Mouse (Mus musculus) limb, embryonic 15.5 days (tissue): Measurements from ENCODE around the gene Numb. TPM values are rescaled to one million over a fixed set of nuclear protein-coding genes. Genes with fewer than 3 reads are reported as not detected.
"Not testable (repeated sequence)": the region's sequence is repeated elsewhere in the genome, so short reads cannot be mapped to it uniquely, and the experiment has no call there.

Experiments used
- ATAC-seq: fragments of 200-750 bp; cut with Nextera tagmentation; 2 replicates; pipeline ENCODE4 v1.8.0; 2017; ENCODE audit warnings: low read depth, moderate TSS enrichment; ENCODE audit not compliant: insufficient number of reproducible peaks, low FRiP score, low TSS enrichment
- H3K27ac ChIP-seq: fragments of 300-500 bp; sonication (generic); 2 replicates; pipeline ENCODE4 v1.5.1; 2015; ENCODE audit warnings: moderate library complexity, mild to moderate bottlenecking, inconsistent platforms
- H3K27me3 ChIP-seq: fragments of 300-500 bp; sonication (generic); 2 replicates; pipeline ENCODE4 v1.6.1; 2015; ENCODE audit warnings: inconsistent platforms
- H3K36me3 ChIP-seq: fragments of 300-500 bp; sonication (generic); 2 replicates; pipeline ENCODE4 v1.6.1; 2015; ENCODE audit warnings: inconsistent platforms
- H3K4me1 ChIP-seq: fragments of 300-500 bp; sonication (generic); 2 replicates; pipeline ENCODE4 v1.6.1; 2015; ENCODE audit warnings: inconsistent platforms
- H3K4me2 ChIP-seq: fragments of 300-500 bp; sonication (generic); 2 replicates; pipeline ENCODE4 v1.6.1; 2015; ENCODE audit warnings: mild to moderate bottlenecking, inconsistent platforms
- H3K4me3 ChIP-seq: fragments of 300-500 bp; sonication (generic); 2 replicates; pipeline ENCODE4 v1.5.1; 2015; ENCODE audit warnings: mild to moderate bottlenecking, inconsistent platforms
- H3K9ac ChIP-seq: fragments of 300-500 bp; sonication (generic); 2 replicates; pipeline ENCODE4 v1.6.1; 2015; ENCODE audit warnings: inconsistent platforms
- H3K9me3 ChIP-seq: fragments of 300-500 bp; sonication (generic); 2 replicates; pipeline ENCODE4 v1.6.1; 2016; ENCODE audit warnings: inconsistent platforms
- WGBS: fragments of 180-500 bp; shearing (Covaris S2); methylation state at CpG from one replicate; pipeline ENCODE4 v1.1.7; 2015; 5-methylcytosine and 5-hydroxymethylcytosine counted together
- polyA plus RNA-seq: library from polyadenylated mRNA; unstranded; fragments of >200 nt; fragmentation: Nextera tagmentation; extraction: Ambion mirVana; gene quantifications from 2 replicates; pipeline ENCODE4 v1.2.1, GENCODE M21; 2015

Gene Numb
- polyA plus RNA-seq, 1 experiment from 2014 or later, result 37.5 TPM

GRCm38 (mm10) chr12:83940031-83940430 lies 18.3 kb upstream of the Numb start:
- Histone ChIP-seq H3K27ac (no peak overlapping the region), H3K9ac (no peak overlapping the region), H3K9me3 (no peaks in the 10 kb centered on the region), H3K4me1 (no peaks in the 10 kb centered on the region), H3K4me2 (no peak overlapping the region), H3K4me3 (no peak overlapping the region), H3K27me3 (no peaks in the 10 kb centered on the region), H3K36me3 (no peaks in the 10 kb centered on the region)
- no peak for ATAC-seq
- WGBS, result 61% methylated on average over 4 of the region's 4 CpGs

DNA sequence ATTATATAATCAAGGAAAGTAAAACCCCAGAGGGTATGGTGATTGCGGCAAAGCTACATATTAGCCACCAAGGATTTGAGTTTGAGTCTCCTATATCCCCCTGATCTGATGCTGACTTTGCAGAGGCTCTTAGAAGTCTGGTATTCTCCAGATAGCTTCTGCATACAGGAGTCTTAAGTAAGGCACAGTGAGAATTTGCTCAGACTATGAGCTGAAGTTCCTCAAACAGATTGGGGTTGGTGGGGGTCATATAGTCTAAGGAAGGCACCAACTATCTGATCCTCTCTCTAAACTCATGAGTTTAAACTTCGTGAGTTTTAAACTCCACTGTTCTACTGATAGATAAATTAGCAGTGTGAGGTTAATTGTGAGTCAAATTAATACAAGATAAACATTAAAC lies 17.6 kb upstream of the Numb start:
- H3K4me3 ChIP-seq, result no peak overlapping the region
- 79% methylated on average over 2 of the region's 2 CpGs for WGBS
- no peaks in the 10 kb centered on the region for H3K9me3 ChIP-seq
- no peak for ATAC-seq
- no peak overlapping the region for H3K27ac ChIP-seq
- H3K27me3 ChIP-seq, result no peaks in the 10 kb centered on the region
- H3K4me1 ChIP-seq, result no peaks in the 10 kb centered on the region
- H3K9ac ChIP-seq, result no peak overlapping the region
- no peak overlapping the region for H3K4me2 ChIP-seq
- no peaks in the 10 kb centered on the region for H3K36me3 ChIP-seq

- not testable (repeated sequence) for H3K36me3 ChIP-seq, H3K9me3 ChIP-seq, H3K4me3 ChIP-seq, H3K27ac ChIP-seq, H3K9ac ChIP-seq, H3K4me2 ChIP-seq, H3K27me3 ChIP-seq, ATAC-seq, H3K4me1 ChIP-seq
- 62% methylated on average over 1 of the region's 1 CpGs for WGBS
Measured at GRCm38 (mm10) chr12:83938592-83938991, 16.9 kb upstream of the Numb start.

DNA sequence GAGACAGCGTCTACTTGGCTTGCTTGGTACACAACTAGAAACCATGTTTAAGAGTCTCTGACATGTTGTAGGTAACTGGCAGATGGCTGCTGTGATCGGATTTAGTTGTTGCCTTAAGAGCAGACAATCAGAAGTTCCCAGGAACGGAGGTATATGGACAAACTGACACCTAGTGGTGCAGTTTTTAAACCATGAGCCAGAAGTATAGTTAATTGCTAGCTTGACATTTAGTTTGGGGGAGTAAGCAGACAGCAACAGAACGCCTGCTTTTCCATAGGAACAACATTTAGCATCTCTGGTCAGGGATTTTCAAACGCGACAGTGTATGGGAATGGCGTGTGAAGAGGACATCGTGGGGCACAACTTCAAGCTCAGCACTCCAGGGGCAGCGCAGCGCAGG lies 15.9 kb upstream of the Numb start:
- no peak overlapping the region for H3K9ac ChIP-seq
- H3K9me3 ChIP-seq, result no peaks in the 10 kb centered on the region
- no peaks in the 10 kb centered on the region for H3K36me3 ChIP-seq
- no peak overlapping the region for H3K4me2 ChIP-seq
- H3K27me3 ChIP-seq, result no peaks in the 10 kb centered on the region
- no peak for ATAC-seq
- H3K4me3 ChIP-seq, result no peak overlapping the region
- 62% methylated on average over 10 of the region's 10 CpGs for WGBS
- no peaks in the 10 kb centered on the region for H3K4me1 ChIP-seq
- H3K27ac ChIP-seq, result no peak overlapping the region

DNA sequence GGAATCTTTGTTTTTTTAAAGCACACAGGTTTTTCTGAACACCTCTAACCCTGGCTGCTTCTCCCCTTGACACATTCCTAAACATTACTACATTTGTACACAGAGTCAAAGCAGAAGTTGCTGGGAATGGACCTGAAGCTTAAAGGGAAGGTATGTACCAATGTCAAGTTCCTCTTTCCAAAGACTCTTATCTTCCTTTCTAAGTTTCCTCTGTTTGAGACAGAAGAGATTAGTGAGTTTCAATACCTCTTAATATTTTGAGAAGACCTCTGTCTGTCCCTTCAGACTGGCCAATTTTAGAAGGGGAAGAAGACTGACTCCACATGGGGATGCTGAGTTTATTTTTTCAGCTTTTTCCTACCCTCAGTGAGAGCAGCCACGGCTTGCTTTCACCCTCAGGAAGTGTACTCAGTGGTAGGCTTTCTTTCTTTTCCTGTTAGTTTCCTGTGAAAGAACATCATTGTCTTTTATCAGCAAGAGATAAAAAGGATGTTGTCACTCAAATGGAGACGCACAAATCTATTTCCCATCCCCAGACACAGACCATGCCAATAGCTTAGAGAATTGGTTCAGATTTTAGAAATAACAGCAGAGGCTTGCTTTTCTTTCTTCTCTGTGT lies 7.6 kb upstream of the Numb start:
- Histone ChIP-seq H3K9ac (no peak overlapping the region), H3K36me3 (no peaks in the 10 kb centered on the region), H3K27me3 (no peaks in the 10 kb centered on the region), H3K4me3 (no peak overlapping the region), H3K4me2 (no peak overlapping the region), H3K27ac (no peak overlapping the region), H3K9me3 (no peaks in the 10 kb centered on the region), H3K4me1 (no peaks in the 10 kb centered on the region)
- WGBS, result 51% methylated on average over 2 of the region's 2 CpGs
- no peak for ATAC-seq

- Histone ChIP-seq H3K27ac (no peak overlapping the region), H3K36me3 (no peaks in the 10 kb centered on the region), H3K4me1 (peaks cover 8% of the 10 kb centered on the region; the same call in 1 of the 2 replicates), H3K4me3 (no peak overlapping the region), H3K9ac (no peak overlapping the region), H3K9me3 (no peaks in the 10 kb centered on the region), H3K27me3 (no peaks in the 10 kb centered on the region), H3K4me2 (no peak overlapping the region)
- WGBS, result 78% methylated on average over 4 of the region's 4 CpGs
- no peak for ATAC-seq
Measured at GRCm38 (mm10) chr12:83927747-83928146, 6.0 kb upstream of the Numb start.

DNA sequence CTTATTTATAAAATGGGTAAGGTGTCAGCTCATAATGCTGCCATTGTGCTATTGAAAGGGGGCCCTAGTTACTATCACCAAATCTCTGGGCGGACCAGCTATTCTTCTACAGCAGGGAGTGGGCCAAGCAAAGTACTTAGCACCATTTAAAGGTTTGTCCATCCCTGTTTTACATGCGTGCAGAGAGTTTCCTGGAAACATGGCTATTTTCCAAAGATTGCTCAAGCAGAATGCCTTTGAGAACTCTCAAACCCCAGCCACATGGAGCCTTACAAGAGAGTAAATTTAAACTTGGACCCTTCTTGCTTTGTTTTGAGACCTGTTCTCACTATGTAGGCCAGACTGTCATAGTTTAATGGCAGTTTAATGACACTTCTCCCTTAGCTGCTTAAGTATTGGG lies 4.3 kb upstream of the Numb start:
- no peaks in the 10 kb centered on the region for H3K27me3 ChIP-seq
- H3K4me2 ChIP-seq, result no peak overlapping the region
- H3K9me3 ChIP-seq, result no peaks in the 10 kb centered on the region
- peaks cover 9% of the 10 kb centered on the region; the same call in 1 of the 2 replicates for H3K4me1 ChIP-seq
- no peaks in the 10 kb centered on the region for H3K36me3 ChIP-seq
- H3K27ac ChIP-seq, result no peak overlapping the region
- no peak for ATAC-seq
- no peak overlapping the region for H3K9ac ChIP-seq
- no peak overlapping the region for H3K4me3 ChIP-seq
- 51% methylated on average over 2 of the region's 2 CpGs for WGBS

DNA sequence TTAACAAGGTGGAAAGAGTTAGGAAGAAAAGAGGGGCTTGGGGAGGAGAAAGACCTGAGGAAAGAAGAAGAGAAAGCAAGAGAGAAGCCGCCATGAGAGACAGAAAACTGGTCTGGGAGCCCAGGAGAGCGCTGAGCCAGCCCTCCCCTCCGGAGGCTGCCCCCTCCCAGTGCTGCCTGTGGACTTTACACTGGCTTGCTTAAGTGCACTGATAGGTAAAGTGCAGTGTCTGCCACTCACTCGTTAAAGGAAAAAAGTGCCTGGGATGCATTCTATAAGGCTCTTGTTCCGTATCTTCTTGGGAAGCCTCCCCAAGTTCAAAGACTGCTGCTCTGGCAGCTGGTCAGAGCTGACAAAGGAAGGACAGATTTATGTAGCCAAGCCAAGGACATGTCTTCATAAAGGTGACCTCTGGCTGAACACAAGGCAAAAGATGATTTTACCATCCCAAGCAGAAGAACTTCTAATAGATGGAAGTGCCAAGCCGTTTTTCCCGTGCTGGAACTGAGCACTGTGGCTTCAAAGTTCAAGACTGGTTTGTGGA lies 3.5 kb upstream of the Numb start:
- ATAC-seq, result no peak
- 64% methylated on average over 7 of the region's 7 CpGs for WGBS
- Histone ChIP-seq H3K27ac (no peak overlapping the region), H3K4me3 (no peak overlapping the region), H3K9ac (no peak overlapping the region), H3K36me3 (no peaks in the 10 kb centered on the region), H3K9me3 (no peaks in the 10 kb centered on the region), H3K27me3 (no peaks in the 10 kb centered on the region), H3K4me2 (no peak overlapping the region), H3K4me1 (peaks cover 15% of the 10 kb centered on the region; the same call in 1 of the 2 replicates)

GRCm38 (mm10) chr12:83924332-83924731 lies 2.6 kb upstream of the Numb start:
- Histone ChIP-seq H3K27me3 (no peaks in the 10 kb centered on the region), H3K4me2 (no peak overlapping the region), H3K36me3 (no peaks in the 10 kb centered on the region), H3K9ac (no peak overlapping the region), H3K9me3 (no peaks in the 10 kb centered on the region), H3K4me3 (no peak overlapping the region), H3K4me1 (peaks cover 15% of the 10 kb centered on the region; the same call in 1 of the 2 replicates), H3K27ac (no peak overlapping the region)
- ATAC-seq, result no peak
- 64% methylated on average over 3 of the region's 3 CpGs for WGBS

DNA sequence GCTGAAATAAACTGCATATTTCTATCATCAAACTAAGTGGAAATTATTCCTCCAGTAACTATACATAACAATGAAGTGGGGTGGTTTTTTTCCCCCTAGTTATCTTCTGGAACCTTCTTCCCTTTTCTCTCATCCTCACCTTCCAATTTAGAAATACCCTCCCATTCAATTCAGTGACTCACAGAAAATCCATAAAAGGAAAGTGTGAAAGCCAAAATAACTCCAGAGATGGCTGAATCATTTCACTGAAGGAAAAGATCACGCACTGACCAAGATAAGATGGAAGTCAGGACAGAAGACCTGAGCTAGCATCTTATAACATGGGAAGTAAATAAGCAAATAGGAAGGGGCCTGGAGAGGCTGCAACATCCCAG lies 1.7 kb upstream of the Numb start:
- Histone ChIP-seq H3K4me2 (no peak overlapping the region), H3K27ac (no peak overlapping the region), H3K4me1 (peaks cover 15% of the 10 kb centered on the region; the same call in 1 of the 2 replicates), H3K9ac (no peak overlapping the region), H3K36me3 (no peaks in the 10 kb centered on the region), H3K4me3 (no peak overlapping the region), H3K9me3 (no peaks in the 10 kb centered on the region), H3K27me3 (no peaks in the 10 kb centered on the region)
- 78% methylated on average over 1 of the region's 1 CpGs for WGBS
- ATAC-seq, result no peak

DNA sequence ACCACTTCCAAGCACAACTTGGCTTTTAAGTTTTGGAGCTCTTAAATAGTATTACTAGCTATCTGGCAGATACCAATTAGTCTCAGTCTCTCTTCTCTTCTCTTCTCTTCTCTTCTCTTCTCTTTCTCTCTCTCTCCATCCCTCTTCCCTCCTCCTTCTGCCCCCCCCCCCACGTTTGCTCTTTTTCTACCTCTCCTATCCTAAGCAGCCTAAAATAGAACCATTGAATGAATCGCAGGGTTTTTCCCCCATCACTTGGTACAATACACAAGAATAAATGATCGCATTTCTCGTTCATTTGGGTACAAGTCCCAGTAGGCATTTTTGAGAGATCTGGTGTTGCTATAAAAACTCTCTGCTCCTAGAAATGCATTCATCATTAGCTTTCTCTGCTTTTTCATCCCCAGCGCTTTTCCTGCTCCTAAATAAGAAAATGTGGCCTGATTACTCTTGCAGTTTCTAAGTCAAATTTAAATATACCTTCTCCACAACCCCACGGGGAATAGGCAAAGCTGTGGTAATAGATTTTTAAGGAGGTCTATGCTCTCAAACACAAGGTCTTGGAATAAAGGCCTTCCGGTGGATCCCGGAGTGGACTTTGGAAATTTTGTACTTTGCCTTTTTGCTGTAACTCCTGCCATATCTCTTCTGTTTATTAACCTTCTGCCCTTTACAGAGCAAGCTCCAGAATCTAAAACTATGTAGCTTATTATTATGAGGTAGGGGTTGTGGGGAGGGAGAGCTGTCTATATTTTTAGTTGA lies 1.2 kb upstream of the Numb start:
- peak overlapping the region; percentile 45 for H3K4me2 ChIP-seq
- 30% methylated on average over 8 of the region's 8 CpGs for WGBS

GRCm38 (mm10) chr12:83920721-83921441 lies 853 bp downstream of the Numb start:
- H3K4me3 ChIP-seq, result peak overlapping the region; percentile 95
- peak overlapping the region; percentile 80 for H3K9ac ChIP-seq
- no peaks in the 10 kb centered on the region for H3K27me3 ChIP-seq
- WGBS, result under 1% methylated on average over 31 of the region's 31 CpGs
- peak overlapping the region; percentile 84 for H3K4me2 ChIP-seq
- H3K9me3 ChIP-seq, result no peaks in the 10 kb centered on the region
- no peaks in the 10 kb centered on the region for H3K36me3 ChIP-seq
- ATAC-seq, result no peak
- H3K4me1 ChIP-seq, result peaks cover 15% of the 10 kb centered on the region; the same call in 1 of the 2 replicates
- H3K27ac ChIP-seq, result peak overlapping the region; percentile 90

More for the DNA sequence above, 1.2 kb upstream of the Numb start:
- Histone ChIP-seq H3K27ac (peak overlapping the region; percentile 83), H3K27me3 (no peaks in the 10 kb centered on the region), H3K36me3 (no peaks in the 10 kb centered on the region), H3K9ac (no peak overlapping the region), H3K4me1 (peaks cover 15% of the 10 kb centered on the region; the same call in 1 of the 2 replicates), H3K4me3 (peak overlapping the region; percentile 95), H3K9me3 (no peaks in the 10 kb centered on the region)
- ATAC-seq, result no peak
